In the genomic region with DNA sequence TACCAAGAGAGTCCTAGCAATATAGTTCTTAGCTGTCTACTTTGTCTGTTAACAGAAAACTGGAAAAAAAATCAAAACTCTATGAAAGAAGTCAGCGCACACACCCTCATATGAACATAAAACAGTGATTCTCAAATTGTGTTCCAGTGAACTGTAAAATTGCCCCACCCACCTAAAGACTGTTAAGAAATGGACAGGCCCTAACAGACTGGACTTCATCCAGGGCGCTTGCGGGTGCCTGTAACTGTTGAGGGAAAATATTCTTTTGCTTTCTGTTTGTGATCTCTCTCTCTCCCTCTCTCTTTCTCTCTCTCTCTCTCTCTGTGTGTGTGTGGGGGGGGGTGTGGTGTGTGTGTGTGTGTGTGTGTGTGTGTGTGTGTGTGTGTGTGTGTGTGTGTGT, we compare ENCODE assay signal across 8 mouse cellular contexts.
"Had no signal": no experiment of that assay in that cellular context is flagged by ENCODE, and none has a peak within 500 bp of the region (broad histone marks: within the 10 kb centered on the region; RNA-seq: fewer than 3 reads in every experiment).

No protein-coding gene starts in this region.

- DNase-seq: lung, adult 18-20 months; lung, postnatal 10 days; lung, postnatal 4 days; midbrain, embryonic 14.5 days; right cerebral cortex, postnatal 14 days; thymus, adult 2 months; thymus, postnatal 25 days; thymus, postnatal 4 days had no signal
